Mouse (Mus musculus): ENCODE data around the gene Nup214. TPM values are rescaled to one million over a fixed set of nuclear protein-coding genes. Genes with fewer than 3 reads are reported as not detected.

Gene Nup214
- 10 to 100 TPM; 78.0 to 79.8 TPM for polyA plus RNA-seq (2017; shearing (Covaris generic))

- ATAC-seq = peak; percentile 99
Observed at GRCm38 (mm10) chr2:31974141-31974808, at the start of gene Nup214. TSS of gene Nup214 (plus strand) at chr2:31974436.

GRCm38 (mm10) chr2:31924811-31925210 lies 49.4 kb upstream of the Nup214 start:
- ATAC-seq = no peak

- no peak for ATAC-seq
Observed at GRCm38 (mm10) chr2:31925936-31926335, 48.3 kb upstream of the Nup214 start.

GRCm38 (mm10) chr2:31929664-31930063 lies 44.6 kb upstream of the Nup214 start:
- peak; percentile 85 for ATAC-seq

- no peak for ATAC-seq
Observed at GRCm38 (mm10) chr2:31934551-31934950, 39.7 kb upstream of the Nup214 start.

- ATAC-seq = no peak
Observed at GRCm38 (mm10) chr2:31935054-31935453, 39.2 kb upstream of the Nup214 start.

GRCm38 (mm10) chr2:31938298-31938697 lies 35.9 kb upstream of the Nup214 start:
- ATAC-seq = no peak

GRCm38 (mm10) chr2:31943011-31943410 lies 31.2 kb upstream of the Nup214 start:
- ATAC-seq = no peak

- ATAC-seq = no peak
Observed at GRCm38 (mm10) chr2:31945580-31945979, 28.7 kb upstream of the Nup214 start.

GRCm38 (mm10) chr2:31948392-31948791 lies 25.8 kb upstream of the Nup214 start:
- no peak for ATAC-seq

GRCm38 (mm10) chr2:31948801-31949200 lies 25.4 kb upstream of the Nup214 start:
- ATAC-seq = no peak

- ATAC-seq = no peak
Observed at GRCm38 (mm10) chr2:31950058-31950871, 24.0 kb upstream of the Nup214 start, which contains the start of gene Aif1l. TSS of gene Aif1l (plus strand) at chr2:31950139.

- ATAC-seq = no peak
Observed at GRCm38 (mm10) chr2:31950966-31951365, 23.3 kb upstream of the Nup214 start.

GRCm38 (mm10) chr2:31952236-31952635 lies 22.0 kb upstream of the Nup214 start:
- no peak for ATAC-seq

- ATAC-seq = no peak
Observed at GRCm38 (mm10) chr2:31952725-31953124, 21.5 kb upstream of the Nup214 start.

- ATAC-seq = no peak
Observed at GRCm38 (mm10) chr2:31953687-31954086, 20.5 kb upstream of the Nup214 start.

GRCm38 (mm10) chr2:31954779-31955181 lies 19.5 kb upstream of the Nup214 start:
- no peak for ATAC-seq

GRCm38 (mm10) chr2:31955686-31956085 lies 18.6 kb upstream of the Nup214 start:
- no peak for ATAC-seq

- no peak for ATAC-seq
Observed at GRCm38 (mm10) chr2:31957211-31957610, 17.0 kb upstream of the Nup214 start.

GRCm38 (mm10) chr2:31960986-31961385 lies 13.2 kb upstream of the Nup214 start:
- no peak for ATAC-seq

- no peak for ATAC-seq
Observed at GRCm38 (mm10) chr2:31961791-31962222, 12.4 kb upstream of the Nup214 start.

- no peak for ATAC-seq
Observed at GRCm38 (mm10) chr2:31962501-31963224, 11.6 kb upstream of the Nup214 start.

GRCm38 (mm10) chr2:31963491-31963890 lies 10.7 kb upstream of the Nup214 start:
- no peak for ATAC-seq
